Mouse (Mus musculus) cortical plate, adult 2 months (tissue): ENCODE measurements around the gene Utp15. TPM values are rescaled to one million over a fixed set of nuclear protein-coding genes. Genes with fewer than 3 reads are reported as not detected.

Source experiments
- H3K27ac ChIP-seq: fragments of 200-500 bp; 2 replicates; pipeline ENCODE4 v1.5.1; 2012; ENCODE audit warnings: low read length, control low read depth, inconsistent platforms; ENCODE audit not compliant: insufficient read depth
- H3K4me1 ChIP-seq: fragments of 200-500 bp; 2 replicates; pipeline ENCODE4 v1.6.1; 2011; ENCODE audit warnings: low read length; ENCODE audit not compliant: control insufficient read depth, insufficient read depth
- H3K4me3 ChIP-seq: fragments of 200-500 bp; 2 replicates; pipeline ENCODE4 v1.5.1; 2011; ENCODE audit warnings: mild to moderate bottlenecking, low read length, control low read depth; ENCODE audit not compliant: insufficient read depth
- CTCF ChIP-seq: fragments of 200-500 bp; IDR thresholded peaks from 2 replicates; pipeline ENCODE4 v1.5.1; 2011; ENCODE audit warnings: mild to moderate bottlenecking, control low read depth, low read length; ENCODE audit not compliant: insufficient read depth; ENCODE audit errors: extremely low read depth
- POLR2A ChIP-seq: fragments of 200-500 bp; IDR thresholded peaks from 2 replicates; pipeline ENCODE4 v1.6.1; 2011; ENCODE audit warnings: mild to moderate bottlenecking, low read length, control low read depth; ENCODE audit not compliant: insufficient read depth; ENCODE audit errors: extremely low read depth
- polyA plus RNA-seq: library from polyadenylated mRNA; depleted of rRNA; stranded (reverse); fragments of >200 nt; gene quantifications from 2 replicates; pipeline ENCODE4 v1.2.3, GENCODE M21; 2012; rRNA removed

Gene Utp15
- polyA plus RNA-seq, result 20.1 and 22.6 TPM in 2 replicates

GRCm38 (mm10) chr13:98262636-98263457 is at the start of gene Utp15, which contains the start of gene Ankra2:
Utp15 (minus strand) TSS chr13:98263041.
Ankra2 (plus strand) TSS chr13:98263074.
- Histone ChIP-seq H3K27ac (peak within 1 kb of the TSS; percentile 88), H3K4me1 (peaks cover 4% of the 10 kb centered on the region; the same call in 1 of the 2 replicates), H3K4me3 (peak within 1 kb of the TSS; percentile 80)
- no peak for TF ChIP-seq CTCF
- peak; percentile 71 for TF ChIP-seq POLR2A

DNA sequence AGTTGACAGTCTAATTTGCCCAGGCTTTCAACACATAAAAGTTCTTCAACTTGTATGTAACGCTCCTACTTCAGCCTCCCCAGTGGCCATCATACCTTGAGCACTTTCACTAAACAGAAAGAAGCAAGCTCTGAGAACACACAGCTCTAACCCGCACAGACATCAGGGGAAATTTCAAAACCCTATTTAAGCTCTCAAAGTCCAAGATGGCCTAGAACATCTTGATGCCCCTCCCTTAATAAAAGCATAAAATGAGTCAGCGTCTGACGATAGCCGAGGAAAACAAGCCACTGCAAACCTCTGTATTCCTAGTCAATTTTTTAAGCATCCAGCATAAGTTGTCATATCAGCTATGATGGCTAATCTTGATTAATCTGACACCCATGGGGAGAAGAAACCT is 48.8 kb upstream of the Utp15 start:
- Histone ChIP-seq H3K27ac (no peak overlapping the region), H3K4me3 (no peak overlapping the region), H3K4me1 (peaks cover 6% of the 10 kb centered on the region; the same call in 1 of the 2 replicates)
- TF ChIP-seq CTCF (no peak), POLR2A (no peak)

DNA sequence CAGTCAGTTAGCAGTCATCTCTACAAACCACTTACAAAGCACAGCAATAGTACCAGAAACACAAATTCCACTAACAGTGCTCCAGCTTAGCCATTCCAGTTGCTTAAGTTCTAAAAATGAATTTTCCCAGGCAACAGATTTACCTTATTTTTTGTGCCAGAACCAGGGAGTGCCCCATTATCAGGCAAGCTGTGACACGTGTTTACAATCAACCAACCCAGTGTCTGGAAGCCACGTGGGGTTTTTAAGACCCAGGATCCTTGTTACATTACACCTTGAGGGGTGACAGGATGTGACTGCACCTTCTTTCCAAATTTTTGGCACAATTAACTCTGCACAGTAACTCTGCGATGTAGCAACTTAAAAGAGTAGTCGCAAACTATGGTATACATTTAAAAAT is 45.9 kb upstream of the Utp15 start:
- Histone ChIP-seq H3K4me1 (peaks cover 4% of the 10 kb centered on the region), H3K27ac (no peak overlapping the region), H3K4me3 (no peak overlapping the region)
- TF ChIP-seq POLR2A, result no peak
- TF ChIP-seq CTCF, result no peak

- Histone ChIP-seq H3K4me3 (no peak overlapping the region), H3K27ac (no peak overlapping the region), H3K4me1 (peaks cover 4% of the 10 kb centered on the region)
- TF ChIP-seq CTCF, result no peak
Observed at GRCm38 (mm10) chr13:98308004-98308403, 45.2 kb upstream of the Utp15 start.

- Histone ChIP-seq H3K4me3 (no peak overlapping the region), H3K4me1 (peaks cover 4% of the 10 kb centered on the region), H3K27ac (no peak overlapping the region)
- TF ChIP-seq POLR2A (no peak), CTCF (no peak)
Observed at GRCm38 (mm10) chr13:98306852-98307475, 44.1 kb upstream of the Utp15 start.

GRCm38 (mm10) chr13:98306393-98306792 is 43.6 kb upstream of the Utp15 start:
- H3K27ac ChIP-seq, result no peak overlapping the region
- TF ChIP-seq POLR2A (no peak), CTCF (no peak)

GRCm38 (mm10) chr13:98305257-98305656 is 42.4 kb upstream of the Utp15 start:
- H3K27ac ChIP-seq, result no peak overlapping the region
- H3K4me3 ChIP-seq, result no peak overlapping the region
- TF ChIP-seq POLR2A (no peak), CTCF (no peak)
- H3K4me1 ChIP-seq, result peaks cover 4% of the 10 kb centered on the region; the same call in 1 of the 2 replicates

More at GRCm38 (mm10) chr13:98306393-98306792, 43.6 kb upstream of the Utp15 start:
- peaks cover 4% of the 10 kb centered on the region; the same call in 1 of the 2 replicates for H3K4me1 ChIP-seq
- H3K4me3 ChIP-seq, result no peak overlapping the region

DNA sequence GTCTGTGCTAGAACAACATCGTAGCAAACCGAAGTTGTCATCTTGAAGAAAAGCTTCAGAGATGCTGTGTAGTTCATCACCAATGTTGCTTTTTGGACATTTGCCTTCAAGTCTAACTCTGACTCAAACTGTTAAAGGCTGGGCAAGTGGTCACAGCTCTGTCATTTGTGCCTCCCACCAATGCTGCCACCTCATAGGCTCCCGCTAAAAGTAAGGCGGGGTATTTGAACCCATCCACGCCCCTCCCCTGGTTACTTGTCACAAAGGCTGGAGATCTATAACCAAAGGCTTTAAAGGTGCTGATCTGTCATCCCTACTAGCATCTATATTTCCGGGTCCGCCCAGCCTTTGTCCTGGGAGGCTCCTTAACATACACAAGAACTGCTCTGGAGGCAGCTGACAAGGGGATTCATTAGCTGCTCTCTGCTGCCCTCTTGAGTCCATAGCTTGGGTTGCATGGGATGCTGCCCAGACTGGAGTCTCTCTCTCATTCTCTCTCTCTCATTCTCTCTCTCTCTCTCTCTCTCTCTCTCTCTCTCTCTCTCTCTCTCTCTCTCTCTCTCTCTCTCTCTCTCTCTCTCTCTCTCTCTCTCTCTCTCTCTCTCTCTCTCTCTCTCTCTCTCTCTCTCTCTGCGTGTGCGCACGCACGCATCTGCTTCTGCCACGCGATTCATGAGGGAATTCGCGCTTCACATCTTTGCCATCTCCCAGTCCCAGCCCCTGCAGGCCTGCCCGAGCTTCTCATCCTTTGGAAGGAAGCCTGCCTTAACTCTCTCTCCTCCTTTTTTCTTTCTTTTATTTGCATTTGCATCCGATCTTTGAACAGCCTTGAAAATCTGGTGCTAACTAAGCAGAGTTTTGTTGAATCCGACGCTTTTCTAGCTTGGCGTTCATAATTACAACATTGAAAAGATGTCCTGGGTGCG is 36.3 kb upstream of the Utp15 start:
- Histone ChIP-seq H3K4me3 (no peak overlapping the region), H3K27ac (no peak overlapping the region), H3K4me1 (no peaks in the 10 kb centered on the region)
- TF ChIP-seq POLR2A (no peak), CTCF (peak; percentile 82)

GRCm38 (mm10) chr13:98297883-98298482 is 35.1 kb upstream of the Utp15 start:
- no peak overlapping the region for H3K27ac ChIP-seq
- H3K4me1 ChIP-seq, result no peaks in the 10 kb centered on the region
- no peak overlapping the region for H3K4me3 ChIP-seq
- no peak for TF ChIP-seq CTCF
